Mouse (Mus musculus) myocyte (in vitro differentiated cells): ENCODE results near the gene Gne.

Experiments
- CEBPB ChIP-seq: IDR thresholded peaks from 2 replicates; pipeline ENCODE4 v1.6.1; 2011; ENCODE audit warnings: mild to moderate bottlenecking, moderate library complexity; ENCODE audit not compliant: poor library complexity, insufficient read depth, severe bottlenecking
- E2F4 ChIP-seq: IDR thresholded peaks from one replicate; pipeline ENCODE4 v1.6.1; 2011; ENCODE audit warnings: mild to moderate bottlenecking, control low read depth, moderate library complexity; ENCODE audit not compliant: insufficient read depth
- MAX ChIP-seq: IDR thresholded peaks from one replicate; pipeline ENCODE4 v1.6.1; 2011; ENCODE audit warnings: low read depth, mild to moderate bottlenecking, control low read depth
- MYOD1 ChIP-seq, 3 experiments: IDR thresholded peaks; one replicate each; pipeline ENCODE4 v1.6.1; 2011; ENCODE audit warnings: control low read depth in 2 of 3, low read depth in 2 of 3, mild to moderate bottlenecking in 2 of 3, moderate library complexity in 1 of 3; ENCODE audit not compliant: insufficient read length in 2 of 3, control insufficient read depth in 1 of 3
- MYOG ChIP-seq, 3 experiments: IDR thresholded peaks; one replicate each; pipeline ENCODE4 v1.6.1; 2011; ENCODE audit warnings: control low read depth in 2 of 3, low read depth in 2 of 3, mild to moderate bottlenecking in 2 of 3; ENCODE audit not compliant: insufficient read length in 2 of 3, control insufficient read depth in 1 of 3, insufficient read depth in 1 of 3
- POLR2A ChIP-seq: IDR thresholded peaks from one replicate; pipeline ENCODE4 v1.6.1; 2011; ENCODE audit warnings: low read depth, mild to moderate bottlenecking, control low read depth, moderate library complexity; ENCODE audit not compliant: insufficient read length
- USF1 ChIP-seq: IDR thresholded peaks from one replicate; pipeline ENCODE4 v1.6.1; 2011; ENCODE audit warnings: low read depth, mild to moderate bottlenecking, control low read depth, moderate library complexity

DNA sequence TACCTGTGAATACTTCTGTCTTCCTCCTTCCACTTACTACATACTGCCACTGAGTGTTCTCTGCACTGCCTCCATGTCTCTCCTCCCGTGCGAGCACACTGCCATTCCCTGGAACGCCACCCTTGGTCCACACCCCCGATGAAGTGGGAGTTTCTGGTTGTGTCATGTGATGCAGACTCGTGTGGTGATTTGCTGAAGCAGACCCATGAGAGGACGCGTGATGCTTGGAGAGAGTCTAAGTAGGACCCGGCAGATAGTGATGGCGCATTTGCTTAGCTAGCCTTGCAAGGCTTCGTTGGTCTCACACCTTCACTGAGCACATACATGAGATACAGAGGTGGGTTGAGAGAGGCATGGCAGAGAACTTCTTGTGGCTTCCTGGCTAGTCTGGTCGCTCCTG lies 90.9 kb downstream of the Gne start:
- TF ChIP-seq POLR2A (no peak), USF1 (no peak), E2F4 (no peak), MAX (no peak), MYOG (IDR thresholded peaks at IDR 0.05; ENCODE audit: control insufficient read depth in 1 of 3, insufficient read depth in 1 of 3, insufficient read length in 2 of 3, low read depth in 2 of 3) (no peak), CEBPB (no peak), MYOD1 (IDR thresholded peaks at IDR 0.05; ENCODE audit: control insufficient read depth in 1 of 3, insufficient read length in 2 of 3, low read depth in 2 of 3) (no peak)
